Mouse (Mus musculus): ENCODE data around the gene Ankrd65. TPM values are rescaled to one million over a fixed set of nuclear protein-coding genes. Genes with fewer than 3 reads are reported as not detected.

The Ankrd65 gene
- polyA plus RNA-seq, 1 experiment from 2014 or later, result 0.71 TPM

Small RNA genes within 50 kb of the gene (microRNA-seq; reads per million reads assigned to microRNA genes)
- not detected for gene Gm27743 (ENCODE audit: borderline number of aligned reads)

Other genes with a start within 250 kb of the Ankrd65 start
- 83.0 and 88.5 TPM in 2 replicates for gene Nadk, start 228.1 kb upstream of the Ankrd65 start, polyA plus RNA-seq (2015; fragmentation: Nextera tagmentation; extraction: Ambion mirVana)
- 7.7 and 9.3 TPM in 2 replicates for gene Slc35e2, start 189.0 kb upstream of the Ankrd65 start, polyA plus RNA-seq (2015; fragmentation: Nextera tagmentation; extraction: Ambion mirVana)
- gene Cdk11b, start 165.6 kb upstream of the Ankrd65 start, polyA plus RNA-seq (2015; fragmentation: Nextera tagmentation; extraction: Ambion mirVana), result 62.1 and 65.6 TPM in 2 replicates
- gene Gm10563, start 145.0 kb upstream of the Ankrd65 start, polyA plus RNA-seq (2015; fragmentation: Nextera tagmentation; extraction: Ambion mirVana), result not detected in 2 replicates
- gene Mmp23, start 137.1 kb upstream of the Ankrd65 start, polyA plus RNA-seq (2015; fragmentation: Nextera tagmentation; extraction: Ambion mirVana), result 38.5 and 39.0 TPM in 2 replicates
- 36.3 and 36.8 TPM in 2 replicates for gene Mib2, start 121.2 kb upstream of the Ankrd65 start, polyA plus RNA-seq (2015; fragmentation: Nextera tagmentation; extraction: Ambion mirVana)
- gene Fndc10, start 96.1 kb upstream of the Ankrd65 start, polyA plus RNA-seq (2015; fragmentation: Nextera tagmentation; extraction: Ambion mirVana), result 13.5 and 13.9 TPM in 2 replicates
- gene Ssu72, start 85.6 kb upstream of the Ankrd65 start, polyA plus RNA-seq (2015; fragmentation: Nextera tagmentation; extraction: Ambion mirVana), result 135 and 140 TPM in 2 replicates
- 1.6 and 2.2 TPM in 2 replicates for gene Tmem240, start 55.6 kb upstream of the Ankrd65 start, polyA plus RNA-seq (2015; fragmentation: Nextera tagmentation; extraction: Ambion mirVana)
- gene Atad3a, start 29.3 kb upstream of the Ankrd65 start, polyA plus RNA-seq (2015; fragmentation: Nextera tagmentation; extraction: Ambion mirVana), result 84.9 and 89.9 TPM in 2 replicates
- gene Vwa1, start 15.7 kb upstream of the Ankrd65 start, polyA plus RNA-seq (2015; fragmentation: Nextera tagmentation; extraction: Ambion mirVana), result 14.2 and 17.4 TPM in 2 replicates
- 0.76 and 1.2 TPM in 2 replicates for gene Tmem88b, start 4.6 kb upstream of the Ankrd65 start, polyA plus RNA-seq (2015; fragmentation: Nextera tagmentation; extraction: Ambion mirVana)
- 175 and 191 TPM in 2 replicates for gene Mrpl20, start 12.4 kb downstream of the Ankrd65 start, polyA plus RNA-seq (2015; fragmentation: Nextera tagmentation; extraction: Ambion mirVana)
- 198 and 206 TPM in 2 replicates for gene Ccnl2, start 22.1 kb downstream of the Ankrd65 start, polyA plus RNA-seq (2015; fragmentation: Nextera tagmentation; extraction: Ambion mirVana)
- 142 TPM in 2 replicates for gene Aurkaip1, start 40.8 kb downstream of the Ankrd65 start, polyA plus RNA-seq (2015; fragmentation: Nextera tagmentation; extraction: Ambion mirVana)
- gene Mxra8, start 49.2 kb downstream of the Ankrd65 start, polyA plus RNA-seq (2015; fragmentation: Nextera tagmentation; extraction: Ambion mirVana), result 137 and 141 TPM in 2 replicates
- 10.0 and 12.2 TPM in 2 replicates for gene Dvl1, start 57.0 kb downstream of the Ankrd65 start, polyA plus RNA-seq (2015; fragmentation: Nextera tagmentation; extraction: Ambion mirVana)
- 0.48 and 0.56 TPM in 2 replicates for gene Tas1r3, start 72.9 kb downstream of the Ankrd65 start, polyA plus RNA-seq (2015; fragmentation: Nextera tagmentation; extraction: Ambion mirVana)
- gene Cptp, start 79.0 kb downstream of the Ankrd65 start, polyA plus RNA-seq (2015; fragmentation: Nextera tagmentation; extraction: Ambion mirVana), result 18.0 and 20.1 TPM in 2 replicates
- 71.7 and 73.1 TPM in 2 replicates for gene Ints11, start 79.1 kb downstream of the Ankrd65 start, polyA plus RNA-seq (2015; fragmentation: Nextera tagmentation; extraction: Ambion mirVana)
- 62.6 and 63.6 TPM in 2 replicates for gene Pusl1, start 101.3 kb downstream of the Ankrd65 start, polyA plus RNA-seq (2015; fragmentation: Nextera tagmentation; extraction: Ambion mirVana)
- gene Acap3, start 101.4 kb downstream of the Ankrd65 start, polyA plus RNA-seq (2015; fragmentation: Nextera tagmentation; extraction: Ambion mirVana), result 25.1 and 26.2 TPM in 2 replicates
- gene Ube2j2, start 153.4 kb downstream of the Ankrd65 start, polyA plus RNA-seq (2015; fragmentation: Nextera tagmentation; extraction: Ambion mirVana), result 108 and 109 TPM in 2 replicates
- gene C1qtnf12, start 171.9 kb downstream of the Ankrd65 start, polyA plus RNA-seq (2015; fragmentation: Nextera tagmentation; extraction: Ambion mirVana), result 68.2 and 73.8 TPM in 2 replicates
- gene B3galt6, start 202.2 kb downstream of the Ankrd65 start, polyA plus RNA-seq (2015; fragmentation: Nextera tagmentation; extraction: Ambion mirVana), result 16.6 and 16.7 TPM in 2 replicates
- gene Sdf4, start 202.4 kb downstream of the Ankrd65 start, polyA plus RNA-seq (2015; fragmentation: Nextera tagmentation; extraction: Ambion mirVana), result 165 and 172 TPM in 2 replicates
- 1.1 and 1.2 TPM in 2 replicates for gene Tnfrsf4, start 223.4 kb downstream of the Ankrd65 start, polyA plus RNA-seq (2015; fragmentation: Nextera tagmentation; extraction: Ambion mirVana)
- gene Tnfrsf18, start 235.7 kb downstream of the Ankrd65 start, polyA plus RNA-seq (2015; fragmentation: Nextera tagmentation; extraction: Ambion mirVana), result 6.0 and 7.1 TPM in 2 replicates

All from embryonic facial prominence, embryonic 15.5 days (tissue).